Mouse (Mus musculus): Measurements from ENCODE around the gene Chrnd. TPM values are rescaled to one million over a fixed set of nuclear protein-coding genes. Genes with fewer than 3 reads are reported as not detected.
A peak's percentile ranks its signal among the peaks of the same experiment; 100 is the strongest.

Gene Chrnd
- total RNA-seq, 2 experiments from 2014 or later, result not detected

- no peak for DNase-seq
- intact Hi-C loops (cut with DNase I), result no loop called here
These were observed 35.3 kb downstream of the Chrnd start for GRCm38 (mm10) chr1:87225739-87226138.

GRCm38 (mm10) chr1:87226409-87227159, 36.2 kb downstream of the Chrnd start:
- no peak for DNase-seq
- intact Hi-C loops (cut with DNase I), result no loop called here

GRCm38 (mm10) chr1:87227160-87227550, 36.7 kb downstream of the Chrnd start:
- intact Hi-C loops (cut with DNase I), result no loop called here
- DNase-seq, result no peak

- intact Hi-C loops (cut with DNase I), result no loop called here
These were observed 40.2 kb downstream of the Chrnd start for GRCm38 (mm10) chr1:87230606-87231005.

GRCm38 (mm10) chr1:87232197-87232596, 41.8 kb downstream of the Chrnd start:
- no peak for DNase-seq
- intact Hi-C loops (cut with DNase I), result no loop called here

More at GRCm38 (mm10) chr1:87230606-87231005, 40.2 kb downstream of the Chrnd start:
- no peak for DNase-seq

- intact Hi-C loops (cut with DNase I), result no loop called here
- no peak for DNase-seq
These were observed 48.6 kb downstream of the Chrnd start for GRCm38 (mm10) chr1:87239056-87239455.

GRCm38 (mm10) chr1:87243021-87243420, 52.6 kb downstream of the Chrnd start:
- no peak for DNase-seq
- intact Hi-C loops (cut with DNase I), result no loop called here

- intact Hi-C loops (cut with DNase I), result loop anchor here (5.0 kb wide), 2 partner anchors 117 to 172 kb away; no protein-coding TSS in a partner anchor
- DNase-seq, result no peak
These were observed 55.0 kb downstream of the Chrnd start for GRCm38 (mm10) chr1:87245430-87245829.

- intact Hi-C loops (cut with DNase I), result loop anchor here (2.0 to 5.0 kb wide), 3 partner anchors 47 to 171 kb away; no protein-coding TSS in a partner anchor
- DNase-seq, result peak; percentile 75 to 87
These were observed 55.8 kb downstream of the Chrnd start for GRCm38 (mm10) chr1:87245929-87246815.

Other genes starting within 250 kb of the Chrnd start
- not detected for gene Alppl2, start 100.7 kb upstream of the Chrnd start, total RNA-seq (2021)
- not detected for gene Alpi, start 89.0 kb upstream of the Chrnd start, total RNA-seq (2021)
- not detected for gene Akp3, start 65.6 kb upstream of the Chrnd start, total RNA-seq (2021)
- not detected for gene Ecel1, start 34.1 kb upstream of the Chrnd start, total RNA-seq (2021)
- not detected for gene Prss56, start 7.3 kb upstream of the Chrnd start, total RNA-seq (2021)
- not detected for gene Chrng, start 14.1 kb downstream of the Chrnd start, total RNA-seq (2021)
- gene Eif4e2, start 23.3 kb downstream of the Chrnd start, total RNA-seq (2021), result 10 to 100 TPM; 53.8 to 57.2 TPM
- 1 to 10 TPM; 4.2 to 4.6 TPM for gene Efhd1, start 73.8 kb downstream of the Chrnd start, total RNA-seq (2021)
- 10 to 100 TPM; 48.0 to 49.4 TPM for gene Gigyf2, start 136.4 kb downstream of the Chrnd start, total RNA-seq (2021)
- not detected for gene Kcnj13, start 204.1 kb downstream of the Chrnd start, total RNA-seq (2021)

Measured in heart, postnatal 14 days (tissue).